Mouse (Mus musculus) limb, embryonic 12.5 days (tissue): ENCODE data around the gene Zfp367. TPM values are rescaled to one million over a fixed set of nuclear protein-coding genes. Genes with fewer than 3 reads are reported as not detected.

Source experiments
- ATAC-seq: fragments of 200-750 bp; cut with Nextera tagmentation; 2 replicates; pipeline ENCODE4 v1.8.0; 2017; ENCODE audit warnings: low read depth, moderate TSS enrichment; ENCODE audit not compliant: insufficient number of reproducible peaks, insufficient read depth, low FRiP score, low TSS enrichment
- H3K27ac ChIP-seq: fragments of 300-500 bp; sonication (generic); 2 replicates; pipeline ENCODE4 v1.5.1; 2016; ENCODE audit warnings: mild to moderate bottlenecking, moderate library complexity
- H3K27me3 ChIP-seq: fragments of 300-500 bp; sonication (generic); 2 replicates; pipeline ENCODE4 v1.6.1; 2016; ENCODE audit warnings: mild to moderate bottlenecking, moderate library complexity
- H3K36me3 ChIP-seq: fragments of 300-500 bp; sonication (generic); 2 replicates; pipeline ENCODE4 v1.6.1; 2016; ENCODE audit warnings: mild to moderate bottlenecking, moderate library complexity
- H3K4me1 ChIP-seq: fragments of 300-500 bp; sonication (generic); replicated peaks from 2 replicates; pipeline ENCODE4 v1.6.1; 2016
- H3K4me2 ChIP-seq: fragments of 300-500 bp; sonication (generic); 2 replicates; pipeline ENCODE4 v1.6.1; 2016; ENCODE audit warnings: mild to moderate bottlenecking, moderate library complexity
- H3K4me3 ChIP-seq: fragments of 300-500 bp; sonication (generic); replicated peaks from 2 replicates; pipeline ENCODE4 v1.5.1; 2016; ENCODE audit warnings: mild to moderate bottlenecking
- H3K9ac ChIP-seq: fragments of 300-500 bp; sonication (generic); replicated peaks from 2 replicates; pipeline ENCODE4 v1.6.1; 2016; ENCODE audit warnings: mild to moderate bottlenecking, moderate library complexity
- H3K9me3 ChIP-seq: fragments of 300-500 bp; sonication (generic); 2 replicates; pipeline ENCODE4 v1.6.1; 2016; ENCODE audit warnings: mild to moderate bottlenecking, moderate library complexity
- WGBS: fragments of 180-500 bp; shearing (Covaris S2); methylation state at CpG from one replicate; pipeline ENCODE4 v1.1.7; 2016; 5-methylcytosine and 5-hydroxymethylcytosine counted together
- polyA plus RNA-seq: library from polyadenylated mRNA; unstranded; fragments of >200 nt; fragmentation: Nextera tagmentation; extraction: Ambion mirVana; gene quantifications from 2 replicates; pipeline ENCODE4 v1.2.1, GENCODE M21; 2016

The Zfp367 gene
- polyA plus RNA-seq, 1 experiment from 2014 or later = 17.4 TPM

GRCm38 (mm10) chr13:64117442-64117841 is 35.6 kb downstream of the Zfp367 start:
- H3K4me1 ChIP-seq = no peaks in the 10 kb centered on the region
- H3K27me3 ChIP-seq = no peaks in the 10 kb centered on the region
- H3K4me2 ChIP-seq = no peak overlapping the region
- no peaks in the 10 kb centered on the region for H3K36me3 ChIP-seq
- 64% methylated on average over 2 of the region's 2 CpGs for WGBS
- no peak overlapping the region for H3K4me3 ChIP-seq
- H3K9ac ChIP-seq = no peak overlapping the region
- no peak for ATAC-seq
- H3K9me3 ChIP-seq = no peaks in the 10 kb centered on the region
- no peak overlapping the region for H3K27ac ChIP-seq

DNA sequence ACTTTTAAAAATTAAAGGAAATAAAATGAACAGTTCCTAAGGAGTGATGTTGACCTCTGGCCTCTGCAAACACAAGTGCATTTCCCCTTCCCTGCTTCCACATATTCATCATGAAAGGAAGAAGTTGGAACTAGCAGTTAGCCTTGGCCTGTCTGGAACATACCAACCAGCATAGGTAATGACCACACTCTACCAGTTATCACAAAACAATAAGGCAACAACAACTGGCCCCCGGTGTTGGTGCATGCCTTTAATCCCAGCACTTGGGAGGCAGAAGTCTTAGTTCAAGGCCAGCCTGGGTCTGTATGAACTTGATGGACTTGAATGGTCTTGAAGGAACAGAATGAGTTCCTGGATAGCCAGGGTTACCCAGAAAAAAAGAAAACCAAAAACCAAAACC is 42.6 kb downstream of the Zfp367 start:
- no peak for ATAC-seq
- Histone ChIP-seq H3K27ac (no peak overlapping the region), H3K27me3 (no peaks in the 10 kb centered on the region), H3K36me3 (no peaks in the 10 kb centered on the region), H3K4me2 (no peak overlapping the region), H3K4me1 (peaks cover 11% of the 10 kb centered on the region), H3K9me3 (no peaks in the 10 kb centered on the region), H3K4me3 (no peak overlapping the region), H3K9ac (no peak overlapping the region)
- 97% methylated on average over 1 of the region's 1 CpGs for WGBS

- peaks cover 11% of the 10 kb centered on the region for H3K4me1 ChIP-seq
- WGBS = 26% methylated on average over 5 of the region's 5 CpGs
- no peak overlapping the region for H3K9ac ChIP-seq
- no peak overlapping the region for H3K27ac ChIP-seq
- no peaks in the 10 kb centered on the region for H3K36me3 ChIP-seq
- no peak overlapping the region for H3K4me3 ChIP-seq
- no peak overlapping the region for H3K4me2 ChIP-seq
- no peaks in the 10 kb centered on the region for H3K27me3 ChIP-seq
- no peaks in the 10 kb centered on the region for H3K9me3 ChIP-seq
- ATAC-seq = no peak
Measured at GRCm38 (mm10) chr13:64108381-64108850, 44.6 kb downstream of the Zfp367 start.

GRCm38 (mm10) chr13:64107535-64107934 is 45.5 kb downstream of the Zfp367 start:
- Histone ChIP-seq H3K9ac (no peak overlapping the region), H3K4me1 (peaks cover 11% of the 10 kb centered on the region), H3K27me3 (no peaks in the 10 kb centered on the region), H3K27ac (no peak overlapping the region), H3K4me3 (no peak overlapping the region), H3K9me3 (no peaks in the 10 kb centered on the region), H3K36me3 (no peaks in the 10 kb centered on the region), H3K4me2 (no peak overlapping the region)
- ATAC-seq = no peak
- 24% methylated on average over 8 of the region's 8 CpGs for WGBS

GRCm38 (mm10) chr13:64107105-64107504 is 45.9 kb downstream of the Zfp367 start:
- Histone ChIP-seq H3K27ac (no peak overlapping the region), H3K9ac (no peak overlapping the region), H3K4me3 (no peak overlapping the region), H3K27me3 (no peaks in the 10 kb centered on the region), H3K4me1 (peaks cover 11% of the 10 kb centered on the region), H3K4me2 (no peak overlapping the region), H3K9me3 (no peaks in the 10 kb centered on the region), H3K36me3 (no peaks in the 10 kb centered on the region)
- no peak for ATAC-seq
- WGBS = 83% methylated on average over 3 of the region's 3 CpGs

GRCm38 (mm10) chr13:64105690-64106089 is 47.3 kb downstream of the Zfp367 start:
- Histone ChIP-seq H3K27me3 (no peaks in the 10 kb centered on the region), H3K4me1 (peaks cover 11% of the 10 kb centered on the region), H3K9ac (no peak overlapping the region), H3K4me3 (no peak overlapping the region), H3K4me2 (no peak overlapping the region), H3K9me3 (no peaks in the 10 kb centered on the region), H3K27ac (no peak overlapping the region), H3K36me3 (no peaks in the 10 kb centered on the region)
- ATAC-seq = no peak
- WGBS = 97% methylated on average over 3 of the region's 3 CpGs

DNA sequence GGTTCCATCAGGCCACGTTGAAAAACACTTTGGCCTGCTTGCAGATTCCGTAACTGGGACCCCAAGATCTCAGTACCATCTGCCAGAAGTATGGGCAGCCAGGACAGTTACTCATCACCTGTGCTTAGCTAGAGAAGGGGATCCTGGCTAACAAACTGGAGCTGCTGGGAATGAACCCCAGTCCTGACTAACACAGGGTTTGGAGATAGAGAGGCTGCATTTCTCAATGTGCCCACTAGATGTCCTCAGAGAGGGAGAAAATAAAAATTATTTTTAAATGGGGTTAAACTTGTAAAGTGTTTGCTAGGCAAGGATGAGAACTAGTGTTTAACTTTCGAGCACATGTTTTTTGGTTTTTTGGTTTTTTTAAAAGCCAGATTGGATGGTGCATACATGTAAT is 52.8 kb downstream of the Zfp367 start:
- Histone ChIP-seq H3K9ac (no peak overlapping the region), H3K4me2 (no peak overlapping the region), H3K9me3 (no peaks in the 10 kb centered on the region), H3K4me3 (no peak overlapping the region), H3K27ac (no peak overlapping the region), H3K36me3 (no peaks in the 10 kb centered on the region), H3K4me1 (no peaks in the 10 kb centered on the region), H3K27me3 (no peaks in the 10 kb centered on the region)
- WGBS = 71% methylated on average over 3 of the region's 3 CpGs
- no peak for ATAC-seq

GRCm38 (mm10) chr13:64098992-64099391 is 54.0 kb downstream of the Zfp367 start:
- Histone ChIP-seq H3K4me3 (no peak overlapping the region), H3K4me2 (no peak overlapping the region), H3K27me3 (no peaks in the 10 kb centered on the region), H3K9ac (no peak overlapping the region), H3K27ac (no peak overlapping the region), H3K9me3 (no peaks in the 10 kb centered on the region), H3K36me3 (no peaks in the 10 kb centered on the region), H3K4me1 (no peaks in the 10 kb centered on the region)
- ATAC-seq = no peak
- 68% methylated on average over 9 of the region's 9 CpGs for WGBS

- 4% methylated on average over 1 of the region's 1 CpGs for WGBS
- no peak for ATAC-seq
- Histone ChIP-seq H3K36me3 (no peaks in the 10 kb centered on the region), H3K4me1 (no peaks in the 10 kb centered on the region; the same call in 1 of the 2 replicates), H3K4me2 (no peak overlapping the region), H3K9ac (no peak overlapping the region), H3K27me3 (no peaks in the 10 kb centered on the region), H3K4me3 (no peak overlapping the region), H3K27ac (no peak overlapping the region), H3K9me3 (no peaks in the 10 kb centered on the region)
Measured at GRCm38 (mm10) chr13:64093341-64093740, 59.7 kb downstream of the Zfp367 start.

DNA sequence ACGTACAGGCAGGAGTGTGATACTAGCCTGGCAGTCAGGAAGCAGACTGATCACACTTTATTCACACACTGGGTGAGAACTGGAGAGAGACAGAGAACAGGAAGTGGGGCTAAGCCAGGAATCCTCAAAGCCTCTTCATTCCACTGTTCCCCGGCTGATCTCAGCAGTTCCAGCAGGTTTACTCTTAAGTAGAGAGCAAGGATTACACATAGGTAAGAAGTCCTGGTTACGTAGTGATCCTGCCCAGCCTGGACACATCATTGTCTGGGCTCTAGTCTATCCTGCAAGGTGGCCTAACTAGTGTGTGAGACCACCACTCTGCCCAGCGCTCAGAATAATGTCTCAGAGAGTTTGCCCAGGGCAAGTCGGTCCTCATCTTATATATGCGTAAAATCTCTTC is 60.2 kb downstream of the Zfp367 start:
- Histone ChIP-seq H3K4me1 (no peaks in the 10 kb centered on the region; the same call in 1 of the 2 replicates), H3K4me2 (no peak overlapping the region), H3K27ac (no peak overlapping the region), H3K36me3 (no peaks in the 10 kb centered on the region), H3K27me3 (no peaks in the 10 kb centered on the region), H3K9me3 (no peaks in the 10 kb centered on the region), H3K4me3 (no peak overlapping the region), H3K9ac (no peak overlapping the region)
- no peak for ATAC-seq
- WGBS = 61% methylated on average over 6 of the region's 6 CpGs

GRCm38 (mm10) chr13:64092141-64092540 is 60.9 kb downstream of the Zfp367 start:
- Histone ChIP-seq H3K4me2 (no peak overlapping the region), H3K4me1 (no peaks in the 10 kb centered on the region; the same call in 1 of the 2 replicates), H3K9ac (no peak overlapping the region), H3K27ac (no peak overlapping the region), H3K9me3 (no peaks in the 10 kb centered on the region), H3K27me3 (no peaks in the 10 kb centered on the region), H3K36me3 (no peaks in the 10 kb centered on the region), H3K4me3 (no peak overlapping the region)
- WGBS = 50% methylated on average over 3 of the region's 3 CpGs
- no peak for ATAC-seq

DNA sequence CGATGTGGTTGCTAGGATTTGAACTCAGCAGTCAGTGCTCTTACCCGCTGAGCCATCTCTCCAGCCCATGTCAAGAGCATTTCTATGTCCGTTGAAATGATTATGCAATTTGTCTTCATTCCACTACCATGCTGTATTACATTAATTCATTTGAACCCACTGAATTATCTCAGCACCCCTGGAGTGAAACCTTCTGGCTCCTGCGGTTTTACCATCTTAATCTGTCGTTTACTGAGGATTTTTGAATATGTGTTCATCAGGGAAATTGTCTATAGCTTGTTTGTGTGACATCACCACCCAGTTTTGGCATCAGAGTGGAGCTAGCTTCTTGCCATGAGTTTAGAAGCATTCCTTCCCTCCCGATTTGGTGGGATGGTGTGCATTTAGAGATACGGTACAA is 62.0 kb downstream of the Zfp367 start:
- Histone ChIP-seq H3K9me3 (no peaks in the 10 kb centered on the region), H3K4me2 (no peak overlapping the region), H3K27ac (no peak overlapping the region), H3K36me3 (no peaks in the 10 kb centered on the region), H3K4me1 (no peaks in the 10 kb centered on the region; the same call in 1 of the 2 replicates), H3K27me3 (no peaks in the 10 kb centered on the region), H3K4me3 (no peak overlapping the region), H3K9ac (no peak overlapping the region)
- WGBS = 68% methylated on average over 7 of the region's 7 CpGs
- ATAC-seq = no peak
